Mouse (Mus musculus) ovary, adult 2 months (tissue): ENCODE results near the gene Vmn2r36. TPM values are rescaled to one million over a fixed set of nuclear protein-coding genes. Genes with fewer than 3 reads are reported as not detected.

ENCODE experiments used
- polyA plus RNA-seq: library from polyadenylated mRNA; depleted of rRNA; stranded (reverse); fragments of >200 nt; gene quantifications from 2 replicates; pipeline ENCODE4 v1.2.3, GENCODE M21; 2012; rRNA removed

Vmn2r36 gene
- polyA plus RNA-seq, result not detected in 2 replicates

DNA sequence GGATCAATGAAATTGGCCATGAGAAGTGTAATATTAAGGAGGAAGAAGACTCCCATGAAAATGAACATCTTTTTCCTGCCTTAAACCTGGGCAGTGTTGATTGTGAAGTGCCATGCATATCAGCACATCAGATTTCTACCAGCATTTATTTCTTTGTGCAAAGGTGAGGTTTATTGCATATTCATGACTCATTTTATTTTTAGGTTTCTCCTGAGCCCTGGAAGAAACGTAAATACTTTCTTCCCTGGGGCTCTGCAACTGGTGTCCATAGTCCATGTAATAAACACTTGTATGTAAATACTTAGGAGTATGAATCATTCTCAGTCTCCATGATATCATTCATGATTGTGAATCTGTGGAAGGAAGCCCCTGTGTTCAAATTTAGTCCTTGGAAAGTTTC, at the start of gene Vmn2r36:
Gene Vmn2r36, minus strand, starts transcription at position 101 of the 400 bp plus-strand sequence.

Other genes starting within 250 kb of the Vmn2r36 start
- not detected in 2 replicates for gene Vmn2r34, start 213.0 kb downstream of the Vmn2r36 start, polyA plus RNA-seq
- not detected in 2 replicates for gene Vmn2r35, start 82.6 kb downstream of the Vmn2r36 start, polyA plus RNA-seq